Mouse (Mus musculus) mouse trophoblast stem cell (cell line): Measurements from ENCODE around the gene Prn.

Source experiments
- in situ Hi-C, 2 experiments: fragments of 300-500 bp; cut with MseI, MboI; formaldehyde crosslinking; loops; 2 replicates in 1 of 2; 3 replicates in 1 of 2; pipeline ENCODE4 v1.15.1; 2025

Prn gene

GRCm38 (mm10) chr2:131988550-131988949 is 78.8 kb downstream of the Prn start:
- in situ Hi-C loops = loop anchor here (10.0 to 25.0 kb wide), 3 partner anchors 126 to 249 kb away; partner anchors contain the start of gene Tmem230 (in 1 of the 2)

- in situ Hi-C loops = loop anchor here in 1 of 2 experiments (25.0 kb wide), 1 partner anchor 245 kb away; the partner anchor contains the start of gene Tmem230
These were observed 82.7 kb downstream of the Prn start for GRCm38 (mm10) chr2:131992487-131992886.

DNA sequence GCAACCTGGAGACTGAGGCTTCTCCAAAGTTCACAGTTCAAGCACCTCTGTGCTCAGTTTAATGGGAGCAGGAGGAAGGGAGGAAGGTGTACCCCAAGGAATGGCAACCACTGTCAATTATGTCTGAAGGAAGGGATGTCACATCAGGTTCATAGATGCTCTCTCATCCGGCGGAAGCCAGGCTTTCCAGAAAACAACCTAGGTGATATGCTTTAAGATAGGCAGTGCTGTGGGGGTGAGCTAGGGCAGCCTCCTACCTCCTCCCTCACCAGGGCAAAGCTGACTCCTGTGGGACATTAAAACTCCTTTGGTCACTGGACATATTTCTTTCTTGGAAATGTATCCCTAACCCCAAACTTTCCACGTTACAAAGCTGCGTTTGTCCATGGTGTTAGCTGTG is 83.4 kb downstream of the Prn start:
- in situ Hi-C loops = loop anchor here in 1 of 2 experiments (25.0 kb wide), 1 partner anchor 244 kb away; the partner anchor contains the start of gene Tmem230

DNA sequence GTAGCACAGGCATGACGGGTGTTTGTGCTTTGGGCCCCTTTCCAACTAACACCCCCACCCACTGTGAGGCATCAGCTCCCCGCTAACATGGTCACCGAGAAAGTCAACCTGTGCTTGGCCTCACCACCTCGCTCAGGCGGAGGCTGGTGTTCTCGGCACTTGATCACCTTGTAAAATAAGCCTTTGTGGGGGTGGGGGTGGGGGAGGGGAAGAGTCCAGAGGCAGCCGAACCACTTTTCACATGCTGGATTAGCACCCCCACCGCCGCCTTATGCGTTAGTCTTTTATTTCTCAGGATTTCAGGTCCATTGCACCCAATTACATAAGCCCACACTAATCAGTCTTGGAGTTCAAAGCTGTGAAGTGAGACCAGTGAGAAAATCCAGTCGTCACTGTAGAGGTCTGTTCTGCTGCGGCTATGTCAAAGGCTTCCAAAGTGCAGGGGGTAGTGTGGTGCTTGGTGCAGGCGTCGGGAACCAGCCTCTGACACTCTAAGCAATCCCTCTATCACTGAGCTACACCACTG is 83.9 kb downstream of the Prn start:
- in situ Hi-C loops = loop anchor here in 1 of 2 experiments (25.0 kb wide), 1 partner anchor 244 kb away; the partner anchor contains the start of gene Tmem230

DNA sequence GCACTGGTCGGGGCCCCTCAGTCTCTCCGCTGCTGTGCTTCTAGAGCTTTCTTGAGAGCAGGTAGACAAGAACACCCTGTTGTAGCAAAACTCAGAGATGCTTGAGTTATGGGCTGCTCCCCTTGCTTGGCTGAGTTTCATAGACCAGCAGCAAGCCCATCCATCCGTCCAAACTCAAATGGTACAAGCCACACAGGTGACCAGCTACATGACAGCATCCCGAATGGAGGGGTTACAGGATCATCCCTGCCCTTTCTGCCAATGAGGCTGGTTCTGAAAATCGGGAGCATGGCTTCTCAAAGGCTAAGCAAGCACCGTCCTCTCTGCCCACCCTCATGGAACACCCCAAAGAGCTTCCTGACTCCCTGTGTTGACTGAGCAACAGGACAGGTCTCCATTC is 85.2 kb downstream of the Prn start:
- in situ Hi-C loops = loop anchor here in 1 of 2 experiments (25.0 kb wide), 1 partner anchor 242 kb away; the partner anchor contains the start of gene Tmem230

DNA sequence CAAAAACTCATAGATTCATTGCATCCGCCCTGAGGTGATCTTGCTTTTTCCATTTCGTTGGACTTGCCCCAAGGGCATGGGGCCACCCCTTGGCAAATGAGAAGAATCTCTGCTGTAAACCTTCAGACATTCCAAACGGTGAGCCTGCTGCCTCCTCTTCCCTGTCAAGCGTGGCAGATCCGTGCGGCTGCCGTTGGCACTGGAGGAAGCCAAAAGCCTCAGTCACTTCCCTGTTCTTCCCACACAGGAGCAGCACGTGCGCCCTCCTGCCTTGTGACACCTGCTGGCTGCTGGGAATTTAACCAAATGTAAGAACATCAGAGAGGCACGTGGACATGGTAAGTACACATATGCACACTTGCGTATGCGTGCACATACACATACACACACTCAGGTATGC is 86.0 kb downstream of the Prn start:
- in situ Hi-C loops = loop anchor here in 1 of 2 experiments (25.0 kb wide), 1 partner anchor 242 kb away; the partner anchor contains the start of gene Tmem230

DNA sequence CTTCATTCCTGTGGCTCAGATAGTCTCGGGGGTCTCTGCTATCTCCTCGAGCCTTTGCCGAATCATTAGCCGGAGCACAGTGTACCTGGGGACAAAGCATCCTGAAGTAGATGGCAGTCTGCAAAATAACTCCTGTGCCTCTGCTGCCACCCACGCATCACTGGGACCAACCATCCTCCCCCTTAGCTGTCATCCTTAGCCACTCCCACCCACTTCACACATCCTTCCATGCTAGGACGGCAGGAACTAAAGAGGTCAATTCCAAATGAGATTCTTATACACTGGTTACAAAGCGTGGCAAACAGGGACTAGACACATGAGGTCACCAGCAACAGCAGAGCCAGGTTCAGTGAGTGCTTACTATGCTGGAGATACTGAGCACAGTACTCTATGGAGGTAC is 86.6 kb downstream of the Prn start:
- in situ Hi-C loops = loop anchor here in 1 of 2 experiments (25.0 kb wide), 1 partner anchor 241 kb away; the partner anchor contains the start of gene Tmem230

- in situ Hi-C loops = loop anchor here in 1 of 2 experiments (25.0 kb wide), 1 partner anchor 240 kb away; the partner anchor contains the start of gene Tmem230
These were observed 87.6 kb downstream of the Prn start for GRCm38 (mm10) chr2:131997356-131997755.

DNA sequence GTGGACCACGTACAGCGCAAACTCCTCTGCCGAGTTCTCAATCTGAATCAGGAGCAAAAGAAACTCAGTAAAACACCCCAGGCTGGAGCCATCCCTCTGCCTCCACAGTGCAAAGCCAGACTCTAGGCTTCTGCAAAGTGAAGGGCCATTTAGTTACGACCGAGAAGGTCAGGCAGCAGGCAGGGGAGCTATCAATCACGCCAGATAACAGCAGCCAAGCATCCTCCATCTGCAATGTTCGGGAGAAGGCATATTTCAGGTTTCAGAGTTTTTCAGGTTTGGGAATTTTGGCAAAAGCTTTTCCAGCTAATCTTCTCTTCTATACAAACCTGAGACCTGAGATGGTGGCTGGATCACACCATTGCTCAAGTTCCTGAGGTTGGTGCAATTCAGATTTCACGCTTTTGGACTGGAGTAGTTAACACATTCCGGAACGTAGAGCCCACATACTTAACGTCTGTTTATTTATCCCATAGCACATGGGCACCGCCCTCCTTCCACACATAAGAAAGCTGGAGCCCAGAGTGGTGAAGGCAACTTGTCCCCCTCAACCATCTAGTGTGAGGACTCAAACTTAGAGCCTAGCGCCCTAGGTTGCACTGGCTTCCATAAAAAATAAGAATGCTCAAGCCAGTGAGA is 92.1 kb downstream of the Prn start:
- in situ Hi-C loops = no loop called here

DNA sequence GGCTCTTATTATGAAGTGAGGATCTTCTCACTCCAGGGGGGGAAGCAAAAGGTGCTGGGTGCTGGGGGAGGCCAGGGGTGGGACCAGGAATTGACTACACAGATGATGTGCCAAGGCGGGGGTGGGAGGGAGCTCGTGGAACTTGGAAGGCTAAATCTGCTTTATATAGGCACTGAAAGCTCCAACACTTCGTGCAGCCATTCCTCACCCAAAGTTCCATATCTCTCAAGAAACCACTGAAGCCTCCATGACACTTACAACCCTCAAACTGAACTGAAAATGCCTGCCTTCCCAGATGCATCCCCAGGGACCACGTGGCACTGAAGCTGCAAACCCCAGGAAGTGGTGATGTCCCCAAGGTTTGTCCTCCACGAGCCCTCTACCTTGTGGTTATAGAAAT is 94.2 kb downstream of the Prn start:
- in situ Hi-C loops = no loop called here

DNA sequence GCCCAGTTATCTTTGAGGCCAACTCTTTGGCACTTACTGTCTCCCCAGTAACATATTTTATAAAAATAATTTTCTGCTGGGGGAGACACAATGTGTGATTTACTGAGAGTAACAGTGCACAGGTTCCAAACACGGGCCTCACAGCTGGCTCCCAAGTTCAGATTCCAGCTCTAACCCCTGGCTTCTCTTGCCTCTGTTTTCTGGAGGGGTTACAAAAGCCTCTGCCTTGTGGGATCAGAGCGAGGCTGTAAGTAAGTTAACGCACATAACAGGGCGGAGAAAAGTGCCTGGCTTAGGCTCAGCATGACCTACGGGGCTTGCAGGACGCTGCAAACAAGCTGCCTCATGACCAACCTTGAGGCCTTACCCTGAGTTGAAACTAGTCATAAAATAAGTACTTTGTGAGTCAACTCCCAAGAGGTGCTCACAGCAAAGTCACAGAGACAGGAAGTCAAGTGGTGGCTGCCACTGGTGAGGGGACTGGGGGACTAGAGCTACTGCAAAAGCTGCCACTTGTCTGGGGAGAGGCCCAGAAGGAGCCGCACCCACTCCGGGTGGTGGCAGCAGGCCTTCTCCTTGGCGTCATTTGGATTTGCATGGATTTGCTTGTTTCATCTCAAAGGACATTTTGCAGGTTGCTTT is 94.9 kb downstream of the Prn start:
- in situ Hi-C loops = no loop called here

GRCm38 (mm10) chr2:132005445-132005844 is 95.7 kb downstream of the Prn start:
- in situ Hi-C loops = no loop called here
